Comparison of ENCODE assay signal across 26 mouse cellular contexts in genomic region chr6:144984221-144984620, GRCm38 (mm10).
"Had no signal": no experiment of that assay in that cellular context is flagged by ENCODE, and none has a peak within 500 bp of the region (broad histone marks: within the 10 kb centered on the region; RNA-seq: fewer than 3 reads in every experiment).

No protein-coding gene starts in this region.

- H3K4me1 ChIP-seq: embryonic facial prominence, embryonic 12.5 days; embryonic facial prominence, embryonic 13.5 days; embryonic facial prominence, embryonic 15.5 days; forebrain, embryonic 10.5 days; forebrain, embryonic 13.5 days; forebrain, embryonic 15.5 days; heart, embryonic 10.5 days; heart, embryonic 12.5 days had no signal

- H3K27ac ChIP-seq: embryonic facial prominence, embryonic 10.5 days; embryonic facial prominence, embryonic 12.5 days; embryonic facial prominence, embryonic 13.5 days; embryonic facial prominence, embryonic 15.5 days; forebrain, embryonic 10.5 days; forebrain, embryonic 13.5 days; forebrain, embryonic 15.5 days; gastrocnemius, adult 2 months; heart, adult 2 months; heart, embryonic 10.5 days had no signal

- H3K9ac ChIP-seq: embryonic facial prominence, embryonic 12.5 days; embryonic facial prominence, embryonic 13.5 days; embryonic facial prominence, embryonic 15.5 days; forebrain, embryonic 13.5 days; forebrain, embryonic 15.5 days; forebrain, postnatal 0 days; heart, embryonic 12.5 days had no signal

- H3K9me3 ChIP-seq: embryonic facial prominence, embryonic 12.5 days; embryonic facial prominence, embryonic 13.5 days; embryonic facial prominence, embryonic 15.5 days; forebrain, embryonic 10.5 days; forebrain, embryonic 13.5 days; forebrain, embryonic 15.5 days; heart, embryonic 10.5 days; heart, embryonic 12.5 days had no signal

- DNase-seq: cerebellum, postnatal 10 days; cerebellum, postnatal 14 days; cerebellum, postnatal 25 days; cerebellum, postnatal 36 days; embryo, embryonic 11 days; forebrain, postnatal 0 days; gastrocnemius, adult 2 months; gastrocnemius, postnatal 10 days; gastrocnemius, postnatal 14 days; gastrocnemius, postnatal 25 days; gastrocnemius, postnatal 36 days; heart, adult 11 months; heart, adult 18-20 months; heart, adult 2 months had no signal

- H3K4me3 ChIP-seq: embryonic facial prominence, embryonic 10.5 days; embryonic facial prominence, embryonic 12.5 days; embryonic facial prominence, embryonic 13.5 days; embryonic facial prominence, embryonic 15.5 days; erythroblast, embryonic 14.5 days; forebrain, embryonic 10.5 days; forebrain, embryonic 13.5 days; forebrain, embryonic 15.5 days; gastrocnemius, adult 2 months; heart, adult 2 months; heart, embryonic 10.5 days; heart, embryonic 12.5 days had no signal

- H3K36me3 ChIP-seq: embryonic facial prominence, embryonic 10.5 days; embryonic facial prominence, embryonic 12.5 days; embryonic facial prominence, embryonic 13.5 days; embryonic facial prominence, embryonic 15.5 days; forebrain, embryonic 10.5 days; forebrain, embryonic 15.5 days; heart, embryonic 10.5 days; heart, embryonic 12.5 days had no signal

- H3K4me2 ChIP-seq: embryonic facial prominence, embryonic 12.5 days; embryonic facial prominence, embryonic 13.5 days; embryonic facial prominence, embryonic 15.5 days; forebrain, embryonic 13.5 days; forebrain, embryonic 15.5 days; heart, embryonic 12.5 days had no signal

- ATAC-seq: forebrain, embryonic 13.5 days; forebrain, embryonic 14.5 days; forebrain, embryonic 15.5 days; forebrain, embryonic 16.5 days; forebrain, postnatal 0 days had no signal

- H3K27me3 ChIP-seq: embryonic facial prominence, embryonic 12.5 days; embryonic facial prominence, embryonic 13.5 days; embryonic facial prominence, embryonic 15.5 days; forebrain, embryonic 13.5 days; forebrain, embryonic 15.5 days; heart, embryonic 12.5 days had no signal
